ENCODE assay signal across 26 mouse cellular contexts in genomic region chr12:85985524-85985923, GRCm38 (mm10).
DNase-seq lines count a peak whose midpoint lies in the region; ATAC-seq and TF ChIP-seq lines count a peak whose summit lies in the region.
"Had no signal": no experiment of that assay in that cellular context is flagged by ENCODE, and none has a peak within 500 bp of the region (broad histone marks: within the 10 kb centered on the region; RNA-seq: fewer than 3 reads in every experiment).

No protein-coding gene starts in this region.

- H3K27me3 ChIP-seq in heart, embryonic 12.5 days (replicated peaks) = no peaks in the 10 kb centered on the region
- H3K27me3 ChIP-seq in heart, embryonic 11.5 days (ENCODE audit: control insufficient read depth, insufficient read depth, low read length) = no peaks in the 10 kb centered on the region
- H3K27me3 ChIP-seq in kidney, embryonic 15.5 days = no peaks in the 10 kb centered on the region
- H3K27me3 ChIP-seq: embryonic facial prominence, embryonic 13.5 days; forebrain, embryonic 15.5 days; hindbrain, embryonic 15.5 days; limb, embryonic 15.5 days had no signal

- H3K36me3 ChIP-seq in heart, embryonic 12.5 days = no peaks in the 10 kb centered on the region
- no peaks in the 10 kb centered on the region for H3K36me3 ChIP-seq in heart, embryonic 11.5 days (ENCODE audit: control insufficient read depth, insufficient read depth, low read length)
- H3K36me3 ChIP-seq in kidney, embryonic 15.5 days = no peaks in the 10 kb centered on the region
- no peaks in the 10 kb centered on the region for H3K36me3 ChIP-seq in macrophage (ENCODE audit: inconsistent target)
- H3K36me3 ChIP-seq: embryonic facial prominence, embryonic 13.5 days; forebrain, embryonic 10.5 days; forebrain, embryonic 15.5 days; hindbrain, embryonic 15.5 days; limb, embryonic 10.5 days; limb, embryonic 15.5 days had no signal

- no peak for TF ChIP-seq CTCF in bone marrow macrophage, adult 2 months (IDR thresholded peaks at IDR 0.05; ENCODE audit: low read depth, low read length)

- no peak overlapping the region for H3K4me3 ChIP-seq in heart, embryonic 12.5 days
- H3K4me3 ChIP-seq in heart, embryonic 11.5 days (ENCODE audit: low read depth, low read length) = no peak overlapping the region
- H3K4me3 ChIP-seq in kidney, embryonic 15.5 days (replicated peaks) = no peak overlapping the region
- H3K4me3 ChIP-seq in bone marrow macrophage, adult 2 months (ENCODE audit: insufficient read depth, low read length) = no peak overlapping the region
- no peak overlapping the region for H3K4me3 ChIP-seq in macrophage (ENCODE audit: inconsistent target)
- H3K4me3 ChIP-seq: embryonic facial prominence, embryonic 13.5 days; forebrain, embryonic 10.5 days; forebrain, embryonic 15.5 days; hindbrain, embryonic 15.5 days; limb, embryonic 10.5 days; limb, embryonic 15.5 days had no signal

- no peaks in the 10 kb centered on the region for H3K79me2 ChIP-seq in macrophage (ENCODE audit: inconsistent target)

- 58% methylated on average over 4 of the region's 4 CpGs for WGBS in heart, embryonic 12.5 days
- 68% methylated on average over 4 of the region's 4 CpGs for WGBS in heart, embryonic 11.5 days (ENCODE audit: insufficient replicate concordance)
- WGBS in kidney, embryonic 15.5 days = 43% methylated on average over 4 of the region's 4 CpGs
- WGBS in macrophage (ENCODE audit: missing documents) = 23% methylated on average over 4 of the region's 4 CpGs

- DNase-seq in kidney, adult 18-20 months = no peak
- DNase-seq in cerebellum, postnatal 10 days = no peak
- DNase-seq: adrenal gland, postnatal 14 days; cerebellum, adult 11-12 months; cerebellum, adult 9-11 months; kidney, adult 2 months; kidney, postnatal 14 days; layer of hippocampus, adult 9-11 months; lung, postnatal 36 days; midbrain, embryonic 14.5 days; right cerebral cortex, postnatal 25 days; thymus, adult 2 months; thymus, postnatal 36 days had no signal

- H3K9ac ChIP-seq in heart, embryonic 12.5 days = no peak overlapping the region
- H3K9ac ChIP-seq in heart, embryonic 11.5 days (ENCODE audit: low read depth, low read length) = no peak overlapping the region
- H3K9ac ChIP-seq in kidney, embryonic 15.5 days = no peak overlapping the region
- H3K9ac ChIP-seq: embryonic facial prominence, embryonic 13.5 days; forebrain, embryonic 15.5 days; hindbrain, embryonic 15.5 days; limb, embryonic 15.5 days had no signal

- no peak for TF ChIP-seq POLR2A in bone marrow macrophage, adult 2 months (IDR thresholded peaks at IDR 0.05; ENCODE audit: borderline replicate concordance, low read depth, low read length)

- no peaks in the 10 kb centered on the region for H3K9me3 ChIP-seq in heart, embryonic 12.5 days (replicated peaks)
- no peaks in the 10 kb centered on the region for H3K9me3 ChIP-seq in heart, embryonic 11.5 days (replicated peaks; ENCODE audit: control insufficient read depth, low read length)
- H3K9me3 ChIP-seq in kidney, embryonic 15.5 days (replicated peaks) = no peaks in the 10 kb centered on the region
- H3K9me3 ChIP-seq: embryonic facial prominence, embryonic 13.5 days; forebrain, embryonic 10.5 days; forebrain, embryonic 15.5 days; hindbrain, embryonic 15.5 days; limb, embryonic 10.5 days; limb, embryonic 15.5 days had no signal

- ATAC-seq in heart, embryonic 12.5 days (ENCODE audit: insufficient number of reproducible peaks, low FRiP score) = no peak
- ATAC-seq in heart, embryonic 11.5 days (replicated peaks; ENCODE audit: insufficient number of reproducible peaks, low FRiP score, low TSS enrichment) = no peak
- ATAC-seq in kidney, embryonic 15.5 days (replicated peaks; ENCODE audit: low FRiP score) = no peak
- ATAC-seq: CD4-positive, CD25-positive, alpha-beta regulatory T cell, adult 4 months; forebrain, embryonic 15.5 days; inflammation-experienced regulatory T-cells, adult 6 months had no signal

- peak overlapping the region; percentile 19; the same call in 1 of the 2 replicates for H3K27ac ChIP-seq in heart, embryonic 12.5 days (ENCODE audit: poor library complexity, severe bottlenecking)
- H3K27ac ChIP-seq in heart, embryonic 11.5 days (ENCODE audit: low read depth, low read length) = no peak overlapping the region
- peak overlapping the region; percentile 70; the same call in 1 of the 2 replicates for H3K27ac ChIP-seq in kidney, embryonic 15.5 days
- H3K27ac ChIP-seq in bone marrow macrophage, adult 2 months (ENCODE audit: insufficient read depth, low read depth, low read length) = peak overlapping the region; percentile 64
- peak overlapping the region; percentile 39 for H3K27ac ChIP-seq in macrophage
- H3K27ac ChIP-seq: embryonic facial prominence, embryonic 13.5 days; forebrain, embryonic 10.5 days; forebrain, embryonic 15.5 days; hindbrain, embryonic 15.5 days had no signal

- H3K4me2 ChIP-seq in heart, embryonic 12.5 days = no peak overlapping the region
- H3K4me2 ChIP-seq in heart, embryonic 11.5 days = no peak overlapping the region
- H3K4me2 ChIP-seq in kidney, embryonic 15.5 days = no peak overlapping the region
- H3K4me2 ChIP-seq: embryonic facial prominence, embryonic 13.5 days; forebrain, embryonic 15.5 days; hindbrain, embryonic 15.5 days; limb, embryonic 15.5 days had no signal

- peaks cover 26% of the 10 kb centered on the region for H3K4me1 ChIP-seq in heart, embryonic 12.5 days (replicated peaks)
- peaks cover 16% of the 10 kb centered on the region for H3K4me1 ChIP-seq in heart, embryonic 11.5 days (ENCODE audit: control insufficient read depth, insufficient read depth, low read length)
- peaks cover 25% of the 10 kb centered on the region for H3K4me1 ChIP-seq in kidney, embryonic 15.5 days
- peaks cover 23% of the 10 kb centered on the region for H3K4me1 ChIP-seq in bone marrow macrophage, adult 2 months (ENCODE audit: control insufficient read depth, insufficient read depth, low read length)
